Mouse (Mus musculus): ENCODE results near the gene Zfp59. TPM values are rescaled to one million over a fixed set of nuclear protein-coding genes. Genes with fewer than 3 reads are reported as not detected.
"Not testable (repeated sequence)": the region's sequence is repeated elsewhere in the genome, so short reads cannot be mapped to it uniquely, and the experiment has no call there.

Zfp59 gene
- total and polyA plus RNA-seq, 3 experiments, result 4.0 to 5.9 (median 4.0) TPM

- H3K36me3 ChIP-seq (replicated peaks in 1 of 2; ENCODE audit: control insufficient read depth in 1 of 2, insufficient read depth in 1 of 2, low read length in 1 of 2), result peaks cover 43 to 44% of the 10 kb centered on the region in 2 experiments
- H3K9me3 ChIP-seq (replicated peaks; ENCODE audit: low read length); DNase-seq (ENCODE audit: extremely low read depth); H3K27me3 ChIP-seq (replicated peaks); H3K27ac ChIP-seq (ENCODE audit: insufficient read depth, low read depth); dilution Hi-C loops (cut with MboI; ENCODE audit: extremely low pct_ligation_motif_present, extremely low pct_unique_long_range_greater_than_20kb, low sequenced_read_pairs); in situ Hi-C loops (cut with MboI; ENCODE audit: low pct_ligation_motif_present, low pct_unique_long_range_greater_than_20kb, low sequenced_read_pairs); H3K9ac ChIP-seq (ENCODE audit: insufficient read depth, low read depth); H3K4me3 ChIP-seq (replicated peaks in 1 of 3; ENCODE audit: low read depth in 2 of 3, low read length in 2 of 3, poor library complexity in 1 of 3); H3K79me2 ChIP-seq (replicated peaks; ENCODE audit: control insufficient read depth, extremely low read depth, insufficient read depth, poor library complexity, severe bottlenecking); H3K4me2 ChIP-seq (ENCODE audit: insufficient read depth, low read depth, poor library complexity, severe bottlenecking): not testable (repeated sequence)
- H3K4me1 ChIP-seq (ENCODE audit: control insufficient read depth in 1 of 2, insufficient read depth in 2 of 2), result peaks cover 2 to 11% of the 10 kb centered on the region in 2 experiments; a peak in 2 of 4 replicates
Observed at GRCm38 (mm10) chr7:27806896-27807295, 31.5 kb upstream of the Zfp59 start, which contains the start of gene Zfp626. Gene Zfp626 (plus strand): TSS chr7:27807196.

- DNase-seq (ENCODE audit: extremely low read depth); H3K4me2 ChIP-seq (ENCODE audit: insufficient read depth, low read depth, poor library complexity, severe bottlenecking); H3K79me2 ChIP-seq (replicated peaks; ENCODE audit: control insufficient read depth, extremely low read depth, insufficient read depth, poor library complexity, severe bottlenecking); H3K9ac ChIP-seq (ENCODE audit: insufficient read depth, low read depth); H3K27ac ChIP-seq (ENCODE audit: insufficient read depth, low read depth); H3K9me3 ChIP-seq (replicated peaks; ENCODE audit: low read length); H3K4me3 ChIP-seq (replicated peaks in 1 of 3; ENCODE audit: low read depth in 2 of 3, low read length in 2 of 3, poor library complexity in 1 of 3); H3K27me3 ChIP-seq (replicated peaks); dilution Hi-C loops (cut with MboI; ENCODE audit: extremely low pct_ligation_motif_present, extremely low pct_unique_long_range_greater_than_20kb, low sequenced_read_pairs); in situ Hi-C loops (cut with MboI; ENCODE audit: low pct_ligation_motif_present, low pct_unique_long_range_greater_than_20kb, low sequenced_read_pairs): not testable (repeated sequence)
- Histone ChIP-seq H3K36me3 (replicated peaks in 1 of 2; ENCODE audit: control insufficient read depth in 1 of 2, insufficient read depth in 1 of 2, low read length in 1 of 2) (peaks cover 43 to 48% of the 10 kb centered on the region in 2 experiments), H3K4me1 (ENCODE audit: control insufficient read depth in 1 of 2, insufficient read depth in 2 of 2) (peaks cover 2 to 11% of the 10 kb centered on the region in 2 experiments; a peak in 2 of 4 replicates)
Observed at GRCm38 (mm10) chr7:27807305-27807704, 31.1 kb upstream of the Zfp59 start.

- dilution Hi-C loops (cut with MboI; ENCODE audit: extremely low pct_ligation_motif_present, extremely low pct_unique_long_range_greater_than_20kb, low sequenced_read_pairs), result no loop called here
- peaks cover 25 to 51% of the 10 kb centered on the region in 2 experiments for H3K36me3 ChIP-seq (replicated peaks in 1 of 2; ENCODE audit: control insufficient read depth in 1 of 2, insufficient read depth in 1 of 2, low read length in 1 of 2)
Observed at GRCm38 (mm10) chr7:27818526-27819110, 19.8 kb upstream of the Zfp59 start.

GRCm38 (mm10) chr7:27822611-27823010 lies 15.8 kb upstream of the Zfp59 start:
- no peaks in the 10 kb centered on the region for H3K27me3 ChIP-seq (replicated peaks)
- dilution Hi-C loops (cut with MboI; ENCODE audit: extremely low pct_ligation_motif_present, extremely low pct_unique_long_range_greater_than_20kb, low sequenced_read_pairs), result no loop called here
- H3K9ac ChIP-seq (ENCODE audit: insufficient read depth, low read depth), result no peak overlapping the region
- no peaks in the 10 kb centered on the region for H3K79me2 ChIP-seq (replicated peaks; ENCODE audit: control insufficient read depth, extremely low read depth, insufficient read depth, poor library complexity, severe bottlenecking)
- no peak overlapping the region for H3K27ac ChIP-seq (ENCODE audit: insufficient read depth, low read depth)
- peaks cover 16 to 35% of the 10 kb centered on the region in 2 experiments for H3K36me3 ChIP-seq (replicated peaks in 1 of 2; ENCODE audit: control insufficient read depth in 1 of 2, insufficient read depth in 1 of 2, low read length in 1 of 2)
- TF ChIP-seq TBP (conservative IDR thresholded peaks at IDR 0.05; ENCODE audit: low read depth, low read length) (no peak), USF2 (conservative IDR thresholded peaks at IDR 0.05; ENCODE audit: low read depth, low read length) (no peak), UBTF (IDR thresholded peaks at IDR 0.05; ENCODE audit: low read depth, low read length) (no peak), ETS1 (conservative IDR thresholded peaks at IDR 0.05; ENCODE audit: low read depth, low read length) (no peak), SIN3A (IDR thresholded peaks at IDR 0.05; ENCODE audit: low read length) (no peak), MAX (IDR thresholded peaks at IDR 0.05; ENCODE audit: low read length) (no peak), ZKSCAN1 (IDR thresholded peaks at IDR 0.05; ENCODE audit: borderline replicate concordance, low read depth, low read length) (no peak)
- no peak for DNase-seq (ENCODE audit: extremely low read depth)
- in situ Hi-C loops (cut with MboI; ENCODE audit: low pct_ligation_motif_present, low pct_unique_long_range_greater_than_20kb, low sequenced_read_pairs), result no loop called here
- H3K4me1 ChIP-seq (ENCODE audit: control insufficient read depth in 1 of 2, insufficient read depth in 2 of 2), result no peaks in the 10 kb centered on the region
- H3K4me2 ChIP-seq (ENCODE audit: insufficient read depth, low read depth, poor library complexity, severe bottlenecking), result no peak overlapping the region
- no peak overlapping the region for H3K4me3 ChIP-seq (replicated peaks in 1 of 3; ENCODE audit: low read depth in 2 of 3, low read length in 2 of 3, poor library complexity in 1 of 3)
- H3K9me3 ChIP-seq (replicated peaks; ENCODE audit: low read length), result peaks cover 4% of the 10 kb centered on the region

More at GRCm38 (mm10) chr7:27818526-27819110, 19.8 kb upstream of the Zfp59 start:
- Histone ChIP-seq H3K9me3 (replicated peaks; ENCODE audit: low read length) (no peaks in the 10 kb centered on the region), H3K4me1 (ENCODE audit: control insufficient read depth in 1 of 2, insufficient read depth in 2 of 2) (no peaks in the 10 kb centered on the region), H3K9ac (ENCODE audit: insufficient read depth, low read depth) (no peak overlapping the region), H3K4me3 (replicated peaks in 1 of 3; ENCODE audit: low read depth in 2 of 3, low read length in 2 of 3, poor library complexity in 1 of 3) (no peak overlapping the region), H3K79me2 (replicated peaks; ENCODE audit: control insufficient read depth, extremely low read depth, insufficient read depth, poor library complexity, severe bottlenecking) (no peaks in the 10 kb centered on the region), H3K27me3 (replicated peaks) (no peaks in the 10 kb centered on the region), H3K27ac (ENCODE audit: insufficient read depth, low read depth) (no peak overlapping the region), H3K4me2 (ENCODE audit: insufficient read depth, low read depth, poor library complexity, severe bottlenecking) (no peak overlapping the region)
- TF ChIP-seq NELFE (IDR thresholded peaks at IDR 0.05; ENCODE audit: low read depth, low read length) (no peak), CHD2 (IDR thresholded peaks at IDR 0.05; ENCODE audit: low read length) (no peak), BHLHE40 (IDR thresholded peaks at IDR 0.05; ENCODE audit: low read depth, low read length) (no peak), KAT2A (IDR thresholded peaks at IDR 0.05; ENCODE audit: insufficient replicate concordance, low read length) (no peak), RAD21 (IDR thresholded peaks at IDR 0.05; ENCODE audit: low read depth, low read length) (no peak), NRF1 (IDR thresholded peaks at IDR 0.05; ENCODE audit: low read depth, low read length) (no peak), MEF2A (IDR thresholded peaks at IDR 0.05; ENCODE audit: borderline replicate concordance, low read depth, low read length) (no peak), MYC (IDR thresholded peaks at IDR 0.05; ENCODE audit: low read depth, low read length) (no peak), TBP (conservative IDR thresholded peaks at IDR 0.05; ENCODE audit: low read depth, low read length) (no peak)
- in situ Hi-C loops (cut with MboI; ENCODE audit: low pct_ligation_motif_present, low pct_unique_long_range_greater_than_20kb, low sequenced_read_pairs), result no loop called here
- no peak for DNase-seq (ENCODE audit: extremely low read depth)
